Mouse (Mus musculus): ENCODE results near the gene Lsm2. TPM values are rescaled to one million over a fixed set of nuclear protein-coding genes. Genes with fewer than 3 reads are reported as not detected.
A peak's percentile ranks its signal among the peaks of the same experiment; 100 is the strongest.
"Not testable (repeated sequence)": the region's sequence is repeated elsewhere in the genome, so short reads cannot be mapped to it uniquely, and the experiment has no call there.

Gene Lsm2
- polyA plus RNA-seq, 1 experiment from 2014 or later, result 150 TPM

DNA sequence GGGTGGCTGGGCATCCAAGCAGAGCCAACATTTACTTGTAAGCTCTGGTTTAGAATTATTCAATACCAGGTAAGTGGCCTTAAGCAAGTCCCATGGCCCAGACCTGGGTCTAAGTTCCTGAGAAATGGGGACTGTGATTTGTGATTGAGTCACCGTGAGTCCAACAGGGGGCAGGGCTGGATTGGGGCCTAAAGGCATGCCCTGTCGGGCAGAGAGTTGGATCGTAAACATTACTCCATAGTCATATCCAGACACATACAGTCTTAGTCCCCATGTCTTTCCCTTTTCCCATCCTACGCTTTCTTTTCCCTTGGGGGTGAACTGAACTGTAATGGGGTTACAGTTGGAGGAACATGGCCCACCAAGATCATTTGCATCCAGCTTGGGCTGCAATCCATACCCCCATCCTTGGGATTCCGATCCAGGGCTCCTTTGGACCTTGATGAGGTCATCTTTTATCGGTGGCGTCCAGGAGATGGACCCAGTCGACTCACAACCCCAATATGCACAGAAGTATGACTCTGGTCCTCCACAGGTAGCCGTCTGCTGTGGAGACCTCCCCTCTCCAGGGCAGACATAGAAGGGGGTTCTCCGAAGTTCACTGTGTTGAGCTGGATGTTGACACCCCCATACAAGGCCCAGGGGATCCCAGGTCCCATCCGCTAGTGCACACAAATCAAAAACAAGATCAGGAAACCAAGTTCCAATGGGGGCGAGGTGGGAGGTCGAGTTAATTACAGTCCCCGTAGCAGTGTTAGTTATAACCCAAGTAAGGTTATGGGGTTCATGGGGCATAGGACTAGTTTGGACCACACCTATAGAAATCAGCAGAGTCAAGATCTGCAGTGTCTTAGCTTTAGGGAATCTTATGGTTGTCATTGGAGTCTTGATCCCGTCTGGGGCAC, 17.1 kb downstream of the Lsm2 start:
- Histone ChIP-seq H3K9ac (no peak overlapping the region), H3K4me3 (no peak overlapping the region), H3K4me1 (peaks cover 29% of the 10 kb centered on the region), H3K36me3 (peaks cover 13% of the 10 kb centered on the region; the same call in 1 of the 2 replicates), H3K27ac (no peak overlapping the region), H3K9me3 (no peaks in the 10 kb centered on the region), H3K4me2 (replicated peaks) (peak overlapping the region; percentile 97), H3K27me3 (replicated peaks) (no peaks in the 10 kb centered on the region)
- WGBS, result 93% methylated on average over 15 of the region's 15 CpGs
- no peak for ATAC-seq (ENCODE audit: low FRiP score, low read depth)

DNA sequence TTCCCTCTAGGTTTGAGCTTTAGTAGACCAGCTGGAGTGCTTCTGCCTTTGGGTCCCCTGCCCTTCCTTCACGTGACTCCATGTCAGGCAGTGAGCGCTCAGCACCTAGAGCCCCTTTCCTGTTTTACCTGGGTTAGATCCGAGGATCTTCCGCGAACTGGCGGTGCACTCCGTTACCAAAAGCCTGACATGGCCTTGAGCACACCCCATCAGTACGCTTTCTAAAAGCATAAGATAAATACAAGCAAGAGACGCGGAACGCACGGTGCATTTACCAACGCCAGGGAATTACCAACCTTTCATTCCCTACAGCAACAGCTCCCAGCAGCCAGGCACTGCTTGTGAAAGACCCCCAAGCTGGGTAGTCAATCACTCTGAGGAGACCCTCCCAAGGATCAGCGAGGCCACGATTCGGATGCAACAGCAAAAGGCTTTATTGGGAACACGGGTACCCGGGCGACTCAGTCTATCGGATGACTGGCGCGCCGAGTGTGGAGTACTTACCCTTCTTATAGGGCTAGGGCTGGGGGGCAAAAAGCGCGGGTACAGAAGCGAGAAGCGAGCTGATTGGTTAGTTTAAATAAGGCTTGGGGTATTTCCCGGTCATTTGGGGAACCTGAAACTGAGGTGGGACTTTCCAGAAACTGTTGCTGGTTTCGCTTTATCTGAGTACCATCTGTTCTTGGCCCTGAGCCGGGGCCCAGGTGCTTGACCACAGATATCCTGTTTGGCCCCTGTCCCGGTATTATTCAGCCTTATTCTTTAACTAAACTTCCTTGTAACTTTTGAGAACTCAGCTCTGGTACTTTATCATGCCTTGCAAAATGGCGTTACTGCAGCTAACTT, 18.4 kb downstream of the Lsm2 start:
- ATAC-seq (ENCODE audit: low FRiP score, low read depth); H3K9me3 ChIP-seq; H3K27me3 ChIP-seq (replicated peaks): not testable (repeated sequence)
- H3K27ac ChIP-seq, result peak overlapping the region; percentile 94; the same call in 1 of the 2 replicates
- H3K36me3 ChIP-seq, result peaks cover 25% of the 10 kb centered on the region
- WGBS, result 26% methylated on average over 29 of the region's 32 CpGs
- peak overlapping the region; percentile 95 for H3K4me3 ChIP-seq
- peak overlapping the region; percentile 97 for H3K4me2 ChIP-seq (replicated peaks)
- H3K9ac ChIP-seq, result peak overlapping the region; percentile 96
- H3K4me1 ChIP-seq, result peaks cover 29% of the 10 kb centered on the region

DNA sequence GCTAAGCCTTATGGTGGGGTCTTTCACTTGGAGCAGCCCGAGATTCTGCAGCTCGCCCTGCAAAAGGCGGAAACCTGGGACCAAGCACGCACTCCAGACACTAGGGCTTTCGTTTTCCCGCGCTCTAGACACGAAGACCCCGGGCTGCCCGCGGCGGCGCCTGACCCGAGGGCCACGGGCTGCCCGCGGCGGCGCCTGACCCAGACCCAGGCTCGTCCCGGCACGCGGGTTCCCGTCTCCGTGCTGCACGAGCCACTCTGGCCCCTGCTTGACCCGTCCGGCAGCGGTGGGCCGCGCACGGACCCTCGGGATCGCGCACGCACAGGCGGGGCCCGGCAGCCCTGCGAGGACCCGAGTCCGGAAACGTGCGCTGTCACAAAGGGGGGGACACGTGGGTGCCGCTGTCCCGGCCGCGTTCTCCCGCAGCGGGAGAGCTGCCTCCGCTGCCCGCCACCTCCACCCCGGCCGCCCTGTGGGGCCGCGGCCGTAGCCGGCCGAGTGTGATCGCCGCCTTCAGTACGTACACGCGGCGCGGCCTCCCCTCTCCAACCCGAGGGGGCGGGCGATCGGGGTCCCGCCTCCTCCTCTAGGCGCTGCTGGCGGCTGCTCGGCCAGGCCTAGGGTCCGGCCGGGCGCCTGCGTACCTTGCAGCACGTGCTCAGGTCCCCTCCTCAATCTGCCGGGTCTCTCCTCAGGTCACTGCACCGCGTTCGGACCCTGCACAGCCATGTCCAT, 19.2 kb downstream of the Lsm2 start, which contains the start of gene Vars:
TSS of gene Vars (plus strand) at position 271 of the 735 bp plus-strand sequence.
- WGBS, result under 1% methylated on average over 83 of the region's 83 CpGs
- peak within 1 kb of the TSS; percentile 96 for H3K9ac ChIP-seq
- H3K4me1 ChIP-seq, result peaks cover 29% of the 10 kb centered on the region
- H3K9me3 ChIP-seq, result no peaks in the 10 kb centered on the region
- peak within 1 kb of the TSS; percentile 94 for H3K27ac ChIP-seq
- H3K4me2 ChIP-seq (replicated peaks), result peak within 1 kb of the TSS; percentile 97
- no peaks in the 10 kb centered on the region for H3K27me3 ChIP-seq (replicated peaks)
- ATAC-seq (ENCODE audit: low FRiP score, low read depth), result peak; percentile 88
- H3K36me3 ChIP-seq, result peaks cover 33% of the 10 kb centered on the region
- peak within 1 kb of the TSS; percentile 95 for H3K4me3 ChIP-seq

DNA sequence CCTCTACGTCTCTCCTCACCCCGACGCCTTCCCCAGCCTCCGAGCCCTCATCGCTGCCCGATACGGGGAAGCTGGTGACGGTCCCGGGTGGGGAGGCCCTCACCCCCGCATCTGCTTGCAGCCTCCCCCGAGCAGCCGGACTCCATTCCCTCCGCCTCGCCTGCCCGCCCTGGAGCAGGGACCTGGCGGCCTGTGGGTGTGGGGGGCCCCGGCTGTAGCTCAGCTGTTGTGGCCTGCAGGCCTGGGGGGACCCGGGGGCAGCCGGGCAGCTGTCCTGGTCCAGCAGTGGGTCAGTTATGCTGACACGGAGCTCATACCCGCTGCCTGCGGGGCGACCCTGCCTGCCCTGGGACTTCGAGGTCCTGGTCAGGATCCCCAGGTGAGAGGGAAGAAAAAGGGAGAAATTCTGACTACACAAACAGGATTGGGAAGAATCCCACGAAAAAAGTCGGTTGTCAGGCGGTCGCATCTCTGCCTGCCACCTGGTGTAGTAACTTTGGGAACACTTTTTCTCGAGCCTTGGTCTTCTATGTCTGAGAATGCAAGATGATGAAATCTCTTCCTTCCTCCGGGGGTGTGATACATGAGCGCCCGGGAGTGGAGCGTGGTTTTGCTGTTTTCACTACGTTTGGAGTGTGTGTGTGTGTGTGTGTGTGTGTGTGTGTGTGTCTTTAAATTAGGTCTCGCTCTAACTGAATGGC, 19.9 kb downstream of the Lsm2 start:
- peak overlapping the region; percentile 94; the same call in 1 of the 2 replicates for H3K27ac ChIP-seq
- H3K9ac ChIP-seq, result peak overlapping the region; percentile 96
- peak overlapping the region; percentile 97 for H3K4me2 ChIP-seq (replicated peaks)
- H3K9me3 ChIP-seq, result no peaks in the 10 kb centered on the region
- H3K27me3 ChIP-seq (replicated peaks), result no peaks in the 10 kb centered on the region
- H3K4me3 ChIP-seq, result peak overlapping the region; percentile 95
- under 1% methylated on average over 35 of the region's 35 CpGs for WGBS
- peaks cover 29% of the 10 kb centered on the region for H3K4me1 ChIP-seq
- 0 out of 2 replicates have a peak, but pooled peaks have one; percentile 13 for ATAC-seq (ENCODE audit: low FRiP score, low read depth)
- peaks cover 37% of the 10 kb centered on the region for H3K36me3 ChIP-seq

DNA sequence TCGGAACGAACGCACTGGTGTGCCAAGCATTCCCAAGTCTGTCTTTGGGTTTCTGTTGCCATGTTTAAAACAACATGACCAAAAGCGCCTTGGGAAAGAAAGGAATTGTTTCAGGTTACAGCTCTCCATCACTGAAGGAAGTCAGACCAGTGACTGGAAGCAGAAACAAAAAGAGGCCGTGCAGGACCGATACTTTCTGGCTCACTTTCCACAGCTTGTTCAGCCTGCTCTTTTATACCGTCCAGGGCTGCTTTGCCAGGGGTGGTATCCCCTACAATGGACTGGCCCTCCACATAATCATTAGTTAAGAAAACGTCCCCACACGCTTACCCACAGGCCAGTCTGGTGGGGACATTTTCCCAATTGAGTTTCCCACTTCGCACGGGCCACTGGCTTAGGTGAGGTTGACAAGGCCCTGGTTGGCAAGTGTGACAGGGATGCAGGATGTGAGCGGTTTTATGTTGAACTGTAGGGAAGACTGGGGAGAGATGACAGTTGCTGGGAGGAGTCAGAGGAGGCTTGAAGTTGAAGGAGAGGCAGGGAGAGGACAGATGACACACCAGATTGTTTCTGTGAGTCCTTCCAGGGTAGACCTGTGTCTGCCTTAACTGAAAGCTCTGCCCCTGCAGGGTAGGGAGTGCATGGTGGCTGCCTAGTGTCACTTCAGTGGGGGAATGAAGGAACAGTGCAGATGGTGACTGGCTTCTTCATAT, 20.6 kb downstream of the Lsm2 start:
- Histone ChIP-seq H3K4me2 (replicated peaks) (peak overlapping the region; percentile 97), H3K4me3 (peak overlapping the region; percentile 95), H3K9me3 (no peaks in the 10 kb centered on the region), H3K4me1 (peaks cover 29% of the 10 kb centered on the region), H3K27me3 (replicated peaks) (no peaks in the 10 kb centered on the region), H3K36me3 (peaks cover 42% of the 10 kb centered on the region), H3K9ac (peak overlapping the region; percentile 96), H3K27ac (no peak overlapping the region)
- no peak for ATAC-seq (ENCODE audit: low FRiP score, low read depth)
- 11% methylated on average over 12 of the region's 12 CpGs for WGBS

DNA sequence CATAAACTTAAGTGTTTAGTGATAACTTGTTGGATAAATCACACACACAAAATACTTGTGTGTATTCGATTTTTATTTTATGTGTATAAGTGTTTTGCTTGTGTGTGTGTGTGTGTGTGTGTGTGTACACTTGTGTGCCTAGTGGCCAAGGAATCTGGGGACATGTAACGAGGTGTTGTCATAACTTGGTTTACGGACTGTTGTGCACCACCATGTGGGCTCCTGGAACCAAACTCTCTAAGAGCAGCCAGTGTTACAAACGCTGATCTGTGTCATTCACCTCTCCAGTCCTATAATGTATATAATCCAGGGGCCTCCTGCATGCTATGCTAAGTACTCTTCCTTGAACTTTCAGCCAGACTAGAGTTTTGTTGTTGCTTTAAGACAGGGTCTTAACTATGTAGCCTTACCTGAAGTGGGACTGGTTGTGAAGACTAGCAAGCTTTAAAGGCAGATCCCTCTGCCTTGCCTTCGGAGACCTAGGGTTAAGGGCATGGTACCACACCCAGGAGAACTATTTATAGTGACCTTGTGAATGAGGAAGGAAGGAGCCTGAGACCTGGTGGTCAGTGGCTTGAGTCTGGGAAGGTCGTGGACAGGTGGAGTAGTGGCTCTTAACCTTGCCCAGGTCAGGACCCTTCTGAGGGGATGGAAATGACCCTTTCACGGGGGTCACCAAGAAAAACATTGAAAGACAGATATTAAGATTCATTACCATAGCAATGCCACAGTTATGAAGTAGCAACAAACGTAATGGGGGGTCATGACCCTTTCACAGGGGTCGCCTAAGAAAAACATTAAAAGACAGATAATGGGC, 21.6 kb downstream of the Lsm2 start:
- Histone ChIP-seq H3K27ac (no peak overlapping the region), H3K9ac (no peak overlapping the region; the same call in 1 of the 2 replicates), H3K4me1 (peaks cover 29% of the 10 kb centered on the region), H3K27me3 (replicated peaks) (no peaks in the 10 kb centered on the region), H3K4me2 (replicated peaks) (peak overlapping the region; percentile 97), H3K4me3 (no peak overlapping the region), H3K9me3 (no peaks in the 10 kb centered on the region), H3K36me3 (peaks cover 45% of the 10 kb centered on the region)
- ATAC-seq (ENCODE audit: low FRiP score, low read depth), result no peak
- 74% methylated on average over 9 of the region's 9 CpGs for WGBS

DNA sequence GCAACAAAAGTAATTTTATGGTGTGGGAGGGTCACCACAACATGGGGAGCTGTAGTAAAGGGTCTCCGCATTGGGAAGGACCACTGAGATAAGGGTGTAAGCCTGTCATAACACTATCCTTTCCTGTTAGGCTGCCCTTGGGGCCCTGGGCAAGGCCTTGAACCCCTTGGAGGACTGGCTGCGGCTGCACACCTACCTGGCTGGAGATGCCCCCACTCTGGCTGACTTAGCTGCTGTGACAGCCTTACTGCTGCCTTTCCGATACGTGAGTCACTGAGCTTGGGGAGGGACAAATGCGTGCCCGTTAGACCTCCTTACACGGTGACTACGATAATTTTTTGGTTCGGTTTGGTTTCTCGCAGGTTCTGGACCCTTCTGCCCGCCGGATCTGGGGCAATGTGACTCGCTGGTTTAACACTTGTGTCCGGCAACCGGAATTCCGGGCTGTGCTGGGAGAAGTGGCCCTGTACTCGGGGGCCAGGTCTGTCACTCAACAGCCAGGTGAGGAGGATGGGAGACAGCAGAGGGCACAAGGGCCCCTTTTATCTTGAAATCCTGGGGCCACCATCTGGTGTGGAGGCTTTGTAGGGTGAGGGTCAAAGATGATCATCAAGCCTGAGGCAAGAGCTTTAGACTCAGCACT, 22.5 kb downstream of the Lsm2 start:
- 97% methylated on average over 17 of the region's 17 CpGs for WGBS
- Histone ChIP-seq H3K9me3 (no peaks in the 10 kb centered on the region), H3K9ac (no peak overlapping the region), H3K4me2 (replicated peaks) (no peak overlapping the region), H3K27ac (no peak overlapping the region), H3K27me3 (replicated peaks) (no peaks in the 10 kb centered on the region), H3K36me3 (peaks cover 50% of the 10 kb centered on the region), H3K4me1 (peaks cover 29% of the 10 kb centered on the region), H3K4me3 (no peak overlapping the region)
- no peak for ATAC-seq (ENCODE audit: low FRiP score, low read depth)

DNA sequence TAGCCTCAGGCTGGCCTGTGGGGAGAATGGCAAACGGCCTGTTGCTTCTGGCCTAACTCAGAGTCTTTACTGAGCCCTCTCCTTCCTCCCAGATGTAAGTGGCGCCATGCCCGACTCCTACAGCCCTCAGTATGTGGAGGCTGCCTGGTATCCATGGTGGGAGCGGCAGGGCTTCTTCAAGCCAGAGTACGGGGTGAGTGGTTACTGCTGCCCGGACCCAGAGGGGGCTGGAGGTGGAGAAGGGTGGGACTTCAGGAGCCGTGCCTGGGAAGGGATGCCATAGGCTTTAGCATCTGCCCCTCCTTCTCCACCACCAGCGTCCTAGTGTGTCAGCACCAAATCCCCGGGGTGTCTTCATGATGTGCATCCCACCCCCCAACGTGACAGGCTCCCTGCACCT, 23.5 kb downstream of the Lsm2 start:
- Histone ChIP-seq H3K4me3 (no peak overlapping the region), H3K4me1 (peaks cover 22% of the 10 kb centered on the region), H3K36me3 (peaks cover 59% of the 10 kb centered on the region), H3K9ac (no peak overlapping the region), H3K27me3 (replicated peaks) (no peaks in the 10 kb centered on the region), H3K27ac (no peak overlapping the region), H3K4me2 (replicated peaks) (no peak overlapping the region), H3K9me3 (no peaks in the 10 kb centered on the region)
- WGBS, result 91% methylated on average over 10 of the region's 10 CpGs
- no peak for ATAC-seq (ENCODE audit: low FRiP score, low read depth)

DNA sequence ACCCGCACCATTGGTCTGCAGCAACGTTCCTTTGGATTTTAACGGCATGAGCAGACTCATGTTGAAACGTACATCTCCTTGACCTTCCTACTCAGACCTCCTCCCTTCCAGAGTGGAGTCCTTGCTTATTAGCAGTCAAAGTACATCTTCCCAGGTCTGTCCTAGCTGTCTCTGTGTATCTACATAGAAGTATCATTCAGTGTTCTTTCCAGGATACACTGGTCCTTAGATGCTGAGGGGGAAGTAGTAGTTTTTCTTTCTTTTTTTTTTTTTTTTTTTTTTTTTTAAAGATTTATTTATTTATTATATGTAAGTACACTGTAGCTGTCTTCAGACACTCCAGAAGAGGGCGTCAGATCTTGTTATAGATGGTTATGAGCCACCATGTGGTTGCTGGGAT, 24.2 kb downstream of the Lsm2 start:
- 93% methylated on average over 4 of the region's 5 CpGs for WGBS
- ATAC-seq (ENCODE audit: low FRiP score, low read depth); H3K4me3 ChIP-seq; H3K9me3 ChIP-seq; H3K27ac ChIP-seq; H3K4me2 ChIP-seq (replicated peaks); H3K27me3 ChIP-seq (replicated peaks); H3K9ac ChIP-seq: not testable (repeated sequence)
- Histone ChIP-seq H3K4me1 (peaks cover 22% of the 10 kb centered on the region), H3K36me3 (peaks cover 67% of the 10 kb centered on the region)

DNA sequence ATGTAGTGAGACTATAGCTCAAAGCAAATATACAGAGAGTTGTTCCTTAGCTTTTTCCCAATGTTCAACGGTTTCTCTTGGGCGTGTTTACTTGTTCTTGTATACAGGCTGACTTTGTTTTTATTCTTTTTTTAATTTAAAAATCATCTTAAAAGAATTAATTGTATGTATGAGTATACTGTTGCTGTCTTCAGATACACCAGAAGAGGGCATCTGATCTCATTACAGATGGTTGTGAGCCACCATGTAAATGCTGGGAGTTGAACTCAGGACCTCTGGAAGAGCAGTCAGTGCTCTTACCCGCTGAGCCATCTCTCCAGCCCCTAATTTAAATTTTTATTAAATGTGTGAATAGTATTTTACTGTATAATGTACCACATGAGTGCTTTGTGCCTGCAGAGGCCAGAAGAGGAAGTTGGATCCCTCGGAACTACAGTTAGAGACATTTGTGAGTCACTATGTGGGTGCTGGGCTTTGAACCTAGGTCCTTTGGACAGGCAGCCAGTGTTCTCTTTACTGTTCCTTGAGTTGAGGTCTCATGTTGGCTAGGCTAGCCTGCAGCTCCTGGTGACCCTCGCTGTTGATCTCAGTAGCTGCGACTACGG, 25.8 kb downstream of the Lsm2 start:
- 95% methylated on average over 7 of the region's 7 CpGs for WGBS
- H3K4me3 ChIP-seq, result no peak overlapping the region
- peaks cover 10% of the 10 kb centered on the region for H3K4me1 ChIP-seq
- peaks cover 83% of the 10 kb centered on the region for H3K36me3 ChIP-seq
- no peaks in the 10 kb centered on the region for H3K27me3 ChIP-seq (replicated peaks)
- ATAC-seq (ENCODE audit: low FRiP score, low read depth), result no peak
- H3K9me3 ChIP-seq, result no peaks in the 10 kb centered on the region
- no peak overlapping the region for H3K9ac ChIP-seq
- no peak overlapping the region for H3K4me2 ChIP-seq (replicated peaks)
- H3K27ac ChIP-seq, result no peak overlapping the region
